10 mouse cellular contexts compared by ENCODE assay signal in genomic region chr15:94045131-94045756, GRCm38 (mm10).
DNase-seq lines count a peak whose midpoint lies in the region; ATAC-seq and TF ChIP-seq lines count a peak whose summit lies in the region.
"Had no signal": no experiment of that assay in that cellular context is flagged by ENCODE, and none has a peak within 500 bp of the region (broad histone marks: within the 10 kb centered on the region; RNA-seq: fewer than 3 reads in every experiment).

No protein-coding gene starts in this region.

- H3K4me3 ChIP-seq in lung, adult 2 months (replicated peaks; ENCODE audit: extremely low read depth, low read depth, low read length), result peak overlapping the region; percentile 14
- H3K4me3 ChIP-seq in intestine, embryonic 16.5 days (ENCODE audit: low read length), result no peak overlapping the region

- no peak overlapping the region for H3K27ac ChIP-seq in intestine, embryonic 16.5 days (ENCODE audit: low read length)
- H3K27ac ChIP-seq: liver, embryonic 14.5 days had no signal

- H3K36me3 ChIP-seq in intestine, embryonic 16.5 days (ENCODE audit: control insufficient read depth, insufficient read depth, low read length), result no peaks in the 10 kb centered on the region

- WGBS in lung, adult 2 months, result 31% methylated on average over 18 of the region's 18 CpGs
- 52% methylated on average over 18 of the region's 18 CpGs for WGBS in intestine, embryonic 16.5 days

- H3K4me1 ChIP-seq in lung, adult 2 months (ENCODE audit: control insufficient read depth, insufficient read depth, low read length), result no peaks in the 10 kb centered on the region
- no peaks in the 10 kb centered on the region for H3K4me1 ChIP-seq in intestine, embryonic 16.5 days (ENCODE audit: control insufficient read depth, insufficient read depth, low read length)

- H3K9ac ChIP-seq in intestine, embryonic 16.5 days (ENCODE audit: low read depth, low read length), result no peak overlapping the region; the same call in 1 of the 2 replicates
- H3K9ac ChIP-seq: liver, embryonic 14.5 days had no signal

- H3K4me2 ChIP-seq in intestine, embryonic 16.5 days (ENCODE audit: low read depth, low read length), result 0 out of 2 replicates have a peak overlapping the region, but pooled peaks have one; percentile 6

- H3K9me3 ChIP-seq in intestine, embryonic 16.5 days (ENCODE audit: control insufficient read depth, low read length), result no peaks in the 10 kb centered on the region

- peak; percentile 41 for DNase-seq in adrenal gland, postnatal 14 days
- no peak for DNase-seq in adrenal gland, adult 8-10 months
- no peak for DNase-seq in lung, adult 2 months
- DNase-seq in lung, postnatal 25 days (ENCODE audit: low spot score), result no peak
- DNase-seq in right cerebral cortex, postnatal 10 days (ENCODE audit: low spot score in 2 of 2), result peak; percentile 27 to 33
- no peak for DNase-seq in embryo, embryonic 11 days
- DNase-seq: gastrocnemius, postnatal 25 days had no signal

- H3K27me3 ChIP-seq in intestine, embryonic 16.5 days (replicated peaks; ENCODE audit: control insufficient read depth, insufficient read depth, low read length), result no peaks in the 10 kb centered on the region

- TF ChIP-seq POLR2A in lung, adult 2 months (IDR thresholded peaks at IDR 0.05; ENCODE audit: borderline replicate concordance, extremely low read depth, low read depth, low read length), result no peak

- no peak for TF ChIP-seq CTCF in lung, adult 2 months (IDR thresholded peaks at IDR 0.05; ENCODE audit: insufficient read depth, low read length)

- peak; percentile 50; the same call in 1 of the 2 replicates for ATAC-seq in intestine, embryonic 16.5 days
- ATAC-seq in monocyte, adult 5-6 weeks (replicated peaks; ENCODE audit: insufficient number of reproducible peaks, low FRiP score, low TSS enrichment, poor library complexity, severe bottlenecking), result no peak

Comparison
In these comparisons a context has a peak if more than half of its experiments do, and no peak if none do; other contexts are left out.
1. DNase-seq: peak in adrenal gland, postnatal 14 days (single experiment) and right cerebral cortex, postnatal 10 days (2 of 2); none in adrenal gland, adult 8-10 months (single experiment), lung, adult 2 months (single experiment), lung, postnatal 25 days (single experiment) and embryo, embryonic 11 days (single experiment).